Mouse (Mus musculus) brain, embryonic 14.5 days (tissue): ENCODE results near the gene Olfr430. TPM values are rescaled to one million over a fixed set of nuclear protein-coding genes. Genes with fewer than 3 reads are reported as not detected.
A peak's percentile ranks its signal among the peaks of the same experiment; 100 is the strongest.
"Not testable (repeated sequence)": the region's sequence is repeated elsewhere in the genome, so short reads cannot be mapped to it uniquely, and the experiment has no call there.

Experiments used
- DNase-seq: peaks from one replicate; pipeline ENCODE4 v3.0.0-alpha.2; 2011; ENCODE audit warnings: low read depth
- CTCF ChIP-seq: fragments of 200-500 bp; IDR thresholded peaks from 2 replicates; pipeline ENCODE4 v1.5.1; 2012; ENCODE audit warnings: inconsistent platforms, mild to moderate bottlenecking, moderate library complexity, borderline replicate concordance; ENCODE audit not compliant: insufficient read depth, insufficient read length; ENCODE audit errors: extremely low read depth
- POLR2A ChIP-seq: fragments of 200-500 bp; IDR thresholded peaks from 2 replicates; pipeline ENCODE4 v1.6.1; 2012; ENCODE audit warnings: mild to moderate bottlenecking, inconsistent platforms, borderline replicate concordance; ENCODE audit not compliant: poor library complexity, insufficient read depth, insufficient read length, severe bottlenecking; ENCODE audit errors: extremely low read depth
- polyA plus RNA-seq: library from polyadenylated mRNA; depleted of rRNA; stranded (reverse); fragments of >200 nt; gene quantifications from 2 replicates; pipeline ENCODE4 v1.2.3, GENCODE M21; 2012; rRNA removed

Gene Olfr430
- polyA plus RNA-seq = not detected in 2 replicates

GRCm38 (mm10) chr1:174066305-174066704, at the start of gene Olfr430:
Gene Olfr430 (plus strand): TSS chr1:174066605.
- TF ChIP-seq CTCF (no peak), POLR2A (no peak)
- no peak for DNase-seq

DNA sequence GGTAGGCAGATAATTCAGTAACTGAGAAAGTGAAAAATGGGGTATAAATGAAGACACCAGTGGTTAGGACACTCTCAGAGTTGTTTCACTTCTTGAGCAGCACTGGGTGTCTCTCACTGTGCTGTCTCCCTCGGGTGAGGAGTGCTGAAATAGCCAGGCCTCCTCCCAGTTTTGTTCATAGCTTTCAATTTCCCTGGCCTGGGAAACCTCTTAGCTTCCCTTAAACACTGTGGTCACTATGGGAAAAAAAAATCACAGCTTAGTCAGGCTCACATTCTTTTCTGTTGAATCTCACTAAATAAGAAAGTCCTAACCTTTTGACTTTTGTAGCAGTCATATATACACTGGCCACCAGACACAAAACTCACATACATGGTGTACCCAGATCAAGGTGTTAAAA, 34.7 kb upstream of the Olfr430 start, which contains the start of gene Ifi205:
Ifi205 (minus strand) TSS at position 113 of the 400 bp plus-strand sequence.
- no peak for DNase-seq
- TF ChIP-seq CTCF (no peak), POLR2A (no peak)

GRCm38 (mm10) chr1:174035841-174036240, 30.6 kb upstream of the Olfr430 start:
- DNase-seq = peak; percentile 1
- TF ChIP-seq CTCF (no peak), POLR2A (no peak)

DNA sequence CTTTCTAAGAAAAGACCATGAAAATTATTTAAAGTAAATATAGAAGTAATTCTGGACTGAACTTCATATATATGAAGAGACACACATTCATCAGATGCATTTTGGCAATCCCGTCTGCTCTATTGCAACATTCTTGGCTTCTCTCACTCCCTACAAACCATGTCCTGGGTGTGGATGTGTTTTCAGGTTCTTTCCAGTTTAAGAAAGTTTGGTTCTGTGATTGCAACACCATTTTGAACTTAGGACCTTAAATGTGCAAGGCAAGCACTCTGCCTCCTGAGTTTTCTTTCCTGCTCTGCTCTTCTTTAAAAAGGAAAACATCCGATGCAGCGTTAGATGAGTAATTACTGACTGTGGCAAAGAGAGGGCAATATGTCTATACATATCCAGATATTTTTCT, 27.9 kb upstream of the Olfr430 start:
- DNase-seq = no peak
- TF ChIP-seq CTCF = no peak
- no peak for TF ChIP-seq POLR2A

DNA sequence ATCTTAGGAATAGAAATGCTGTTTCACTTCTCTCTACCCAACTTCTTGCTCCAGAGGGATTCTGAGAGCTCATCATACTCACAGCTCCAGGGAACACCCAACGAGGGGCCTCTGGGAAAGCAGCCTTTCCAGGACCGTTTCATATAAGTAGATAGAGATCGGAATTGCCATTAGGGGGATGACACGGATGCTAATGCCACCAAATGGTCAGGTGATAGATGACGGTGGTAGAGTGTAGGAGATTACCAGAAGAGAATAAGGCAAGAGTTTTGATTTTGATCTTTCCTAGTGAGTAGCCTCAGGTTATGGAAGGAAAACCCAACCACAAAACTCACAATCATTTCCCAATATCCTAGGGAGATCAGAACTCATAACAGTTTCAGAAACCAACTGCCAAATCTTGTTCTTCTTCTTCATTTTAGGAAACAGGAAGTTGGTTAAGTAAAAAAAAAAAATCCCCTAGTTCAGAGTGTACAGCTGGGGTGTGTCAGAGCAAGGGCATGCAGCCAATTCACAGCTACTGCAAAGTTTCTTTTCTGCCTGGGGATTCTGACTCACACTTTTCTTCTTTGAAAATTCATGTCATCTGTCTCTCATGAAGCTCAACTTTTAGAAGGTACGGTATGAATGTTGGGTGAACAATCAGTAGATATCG, 25.8 kb upstream of the Olfr430 start, which contains the start of gene Olfr433:
Olfr433 (plus strand) TSS at position 183 of the 655 bp plus-strand sequence.
- TF ChIP-seq POLR2A (no peak), CTCF (no peak)
- DNase-seq = no peak

- DNase-seq = not testable (repeated sequence)
Measured at GRCm38 (mm10) chr1:174042091-174042884, 24.1 kb upstream of the Olfr430 start.

GRCm38 (mm10) chr1:174044431-174044830, 22.0 kb upstream of the Olfr430 start:
- no peak for DNase-seq
- TF ChIP-seq POLR2A = no peak

- not testable (repeated sequence) for DNase-seq
Measured at GRCm38 (mm10) chr1:174048227-174048626, 18.2 kb upstream of the Olfr430 start.

GRCm38 (mm10) chr1:174048893-174049292, 17.5 kb upstream of the Olfr430 start, which contains the start of gene Olfr432:
Gene Olfr432 (plus strand): TSS chr1:174049205.
- TF ChIP-seq CTCF = no peak
- TF ChIP-seq POLR2A = no peak
- DNase-seq = no peak

- not testable (repeated sequence) for DNase-seq
Measured at GRCm38 (mm10) chr1:174049357-174049756, 17.0 kb upstream of the Olfr430 start.

DNA sequence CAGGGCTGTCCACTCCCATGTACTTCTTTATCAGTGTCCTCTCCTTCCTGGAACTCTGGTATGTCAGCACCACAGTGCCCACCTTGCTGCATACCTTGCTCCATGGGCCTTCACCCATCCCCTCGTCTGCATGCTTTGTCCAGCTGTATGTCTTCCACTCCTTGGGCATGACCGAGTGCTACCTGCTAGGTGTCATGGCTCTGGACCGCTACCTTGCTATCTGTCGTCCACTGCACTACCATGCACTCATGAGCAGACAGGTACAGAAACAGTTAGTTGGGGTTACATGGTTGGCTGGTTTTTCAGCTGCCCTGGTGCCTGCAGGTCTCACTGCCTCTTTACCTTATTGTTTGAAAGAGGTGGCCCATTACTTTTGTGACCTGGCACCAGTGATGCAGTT, 15.9 kb upstream of the Olfr430 start:
- DNase-seq = no peak
- TF ChIP-seq POLR2A (no peak), CTCF (no peak)

DNA sequence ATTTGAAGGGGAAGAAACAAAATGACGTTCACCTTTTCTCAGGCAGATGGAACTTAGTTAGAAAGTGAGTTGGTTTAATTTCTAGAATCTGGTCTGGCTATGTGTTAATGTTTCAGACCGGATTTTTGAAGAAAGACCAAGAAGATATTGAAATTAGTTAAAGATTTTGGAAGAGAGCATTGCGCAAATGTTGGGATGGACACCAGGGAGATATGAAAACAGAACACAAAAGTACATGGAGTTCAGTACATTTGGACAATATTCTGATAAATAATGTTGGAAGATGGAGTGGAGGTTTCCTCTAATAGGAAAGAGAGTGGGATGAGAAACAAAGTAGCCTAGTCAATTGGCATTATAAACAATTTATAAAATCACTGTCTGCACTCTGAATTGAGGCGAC, 14.9 kb upstream of the Olfr430 start:
- DNase-seq = no peak
- no peak for TF ChIP-seq CTCF
- TF ChIP-seq POLR2A = no peak
